Mouse (Mus musculus) left cerebral cortex, postnatal 14 days (tissue): Measurements from ENCODE around the gene Mia3. TPM values are rescaled to one million over a fixed set of nuclear protein-coding genes. Genes with fewer than 3 reads are reported as not detected.
"Not testable (repeated sequence)": the region's sequence is repeated elsewhere in the genome, so short reads cannot be mapped to it uniquely, and the experiment has no call there.

ENCODE experiments used
- DNase-seq, 2 experiments: peaks; one replicate each; pipeline ENCODE4 v3.0.0; 2021 to 2022; ENCODE audit warnings: low spot score in 2 of 2, mixed read lengths in 1 of 2
- intact Hi-C: fragments of 180-260 bp; cut with DNase I; formaldehyde crosslinking; loops from one replicate; pipeline ENCODE4 v1.15.1; 2025
- total RNA-seq, 2 experiments: library from RNA; stranded (reverse); gene quantifications; 2 replicates each; pipeline ENCODE4 v1.2.3; 2021

Mia3 gene
- total RNA-seq, 2 experiments from 2014 or later = 258 to 271 TPM

DNA sequence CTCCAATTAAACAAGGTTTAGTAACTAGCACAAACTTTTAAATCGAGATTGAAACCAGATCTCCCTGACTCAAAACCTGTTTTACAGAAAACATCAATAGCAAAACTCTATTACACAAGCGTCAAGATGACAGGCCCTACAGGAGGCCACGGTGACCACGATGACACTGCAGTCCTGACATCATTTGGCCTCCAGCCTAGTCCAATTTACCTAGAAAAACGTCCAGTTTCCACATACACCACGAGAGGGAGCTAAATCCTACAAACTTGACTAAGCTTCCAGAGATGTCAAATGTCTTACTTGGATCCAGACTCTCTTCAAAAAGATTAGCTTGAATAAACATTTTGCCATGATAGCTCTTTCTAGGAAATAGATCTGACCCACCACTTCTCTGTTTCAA is 19.5 kb downstream of the Mia3 start:
- intact Hi-C loops = no loop called here
- peak; percentile 62 to 79 for DNase-seq

GRCm38 (mm10) chr1:183345817-183346195 is 23.5 kb downstream of the Mia3 start:
- intact Hi-C loops = loop anchor here (1.0 kb wide), 1 partner anchor 49 kb away; the partner anchor contains the start of gene Brox
- DNase-seq = no peak

DNA sequence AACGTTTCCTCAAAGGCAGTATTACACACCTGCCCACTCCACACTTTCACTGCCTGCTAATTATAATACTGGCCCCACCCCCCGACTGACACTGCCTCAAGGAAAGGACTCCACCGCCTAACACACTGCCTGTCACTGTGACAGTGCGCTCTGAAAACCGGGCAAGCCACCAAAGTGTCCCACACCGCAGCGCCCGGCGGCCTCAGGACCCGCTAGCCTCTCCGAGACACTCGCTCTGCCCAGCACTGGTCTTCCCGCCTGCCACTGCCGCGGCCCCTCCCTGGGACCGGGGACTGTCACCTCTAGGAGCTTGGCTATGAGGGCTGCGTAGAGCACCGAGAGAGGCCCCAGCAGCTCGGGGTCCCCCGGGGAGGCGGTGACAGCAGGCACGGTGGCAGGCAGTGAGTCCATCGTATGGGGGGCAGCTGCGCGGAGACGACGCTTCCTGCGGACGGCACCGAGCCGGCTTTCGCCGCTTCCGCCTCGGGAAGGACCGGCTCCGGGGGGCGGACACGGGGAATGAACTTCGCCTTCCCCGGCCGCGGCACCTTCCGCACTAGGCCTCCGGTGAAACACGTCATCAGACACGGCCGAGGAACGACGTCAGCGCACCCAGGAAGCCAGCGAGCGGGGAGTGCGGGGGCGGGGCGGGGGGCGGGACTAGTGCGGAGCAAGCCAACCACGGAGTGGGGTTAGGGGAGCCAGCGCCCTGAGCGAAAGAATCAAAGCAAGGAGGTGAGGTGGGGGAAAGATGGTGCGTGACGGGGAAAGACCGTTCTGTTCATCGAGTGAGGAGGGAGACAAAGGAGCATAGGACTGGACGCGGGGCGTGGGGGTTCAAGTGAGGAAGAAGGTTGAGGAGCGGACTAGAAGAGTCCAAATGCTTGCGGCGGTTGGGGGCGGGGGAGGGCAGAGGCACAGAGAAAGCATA is 24.2 kb downstream of the Mia3 start:
- peak; percentile 87 to 90 for DNase-seq
- intact Hi-C loops = loop anchor here (1.0 kb wide), 1 partner anchor 48 kb away; the partner anchor contains the start of gene Brox

DNA sequence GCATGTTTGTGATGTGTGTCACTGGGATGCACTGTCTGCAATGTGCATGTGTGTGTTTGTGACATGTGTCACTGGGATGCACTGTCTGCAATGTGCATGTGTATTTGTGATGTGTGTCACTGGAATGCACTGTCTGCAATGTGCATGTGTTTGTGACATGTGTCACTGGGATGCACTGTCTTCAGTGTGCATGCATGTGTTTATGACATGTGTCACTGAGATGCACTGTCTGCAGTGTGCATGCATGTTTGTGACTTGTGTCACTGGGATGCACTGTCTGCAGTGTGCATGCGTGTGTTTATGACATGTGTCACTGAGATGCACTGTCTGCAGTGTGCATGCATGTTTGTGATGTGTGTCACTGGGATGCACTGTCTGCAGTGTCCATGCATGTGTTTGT is 26.5 kb downstream of the Mia3 start:
- intact Hi-C loops, DNase-seq: not testable (repeated sequence)

- DNase-seq = no peak
- intact Hi-C loops = no loop called here
Measured at GRCm38 (mm10) chr1:183327171-183327570, 42.2 kb downstream of the Mia3 start.

- intact Hi-C loops = no loop called here
Measured at GRCm38 (mm10) chr1:183324433-183324832, 44.9 kb downstream of the Mia3 start.

DNA sequence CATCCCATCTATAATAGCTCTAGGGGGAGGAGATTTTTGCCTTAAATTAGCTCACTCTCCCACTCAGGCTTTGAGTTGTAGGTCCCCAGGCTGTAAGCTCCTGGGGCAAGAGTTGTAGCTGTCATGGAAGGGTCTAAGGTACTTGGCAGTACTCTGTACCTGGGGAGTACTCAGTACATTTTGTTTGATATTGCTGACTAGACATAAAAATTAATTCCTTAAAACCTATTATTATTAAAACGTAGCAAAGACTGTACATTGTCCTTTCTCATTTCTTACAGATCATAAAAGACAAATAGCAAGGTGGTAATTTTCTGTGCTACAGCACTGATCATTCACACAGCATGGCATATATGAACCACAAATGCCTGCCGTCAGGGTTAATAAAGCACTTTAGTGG is 45.4 kb downstream of the Mia3 start:
- intact Hi-C loops = no loop called here

More at GRCm38 (mm10) chr1:183324433-183324832, 44.9 kb downstream of the Mia3 start:
- DNase-seq = no peak

DNA sequence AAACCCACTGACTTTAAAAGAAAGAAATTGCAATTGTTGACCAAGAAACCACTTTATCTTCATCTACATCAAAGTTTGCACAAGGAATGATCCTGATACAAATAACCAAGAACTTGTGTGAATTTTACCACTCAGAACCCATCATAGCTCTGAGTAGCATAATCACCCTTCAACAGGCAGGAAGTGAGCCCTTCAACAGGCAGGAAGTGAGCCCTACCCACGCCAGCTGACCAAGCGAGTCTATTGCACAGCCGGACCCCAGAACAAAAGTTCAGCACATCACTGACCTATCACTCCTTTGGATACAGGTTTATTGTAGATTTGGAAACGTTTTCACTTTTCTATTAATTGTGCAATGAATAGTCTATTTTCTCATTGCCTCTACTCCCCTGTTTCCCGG is 46.9 kb downstream of the Mia3 start:
- DNase-seq, intact Hi-C loops: not testable (repeated sequence)

More for the DNA sequence above, 45.4 kb downstream of the Mia3 start:
- DNase-seq = no peak

DNA sequence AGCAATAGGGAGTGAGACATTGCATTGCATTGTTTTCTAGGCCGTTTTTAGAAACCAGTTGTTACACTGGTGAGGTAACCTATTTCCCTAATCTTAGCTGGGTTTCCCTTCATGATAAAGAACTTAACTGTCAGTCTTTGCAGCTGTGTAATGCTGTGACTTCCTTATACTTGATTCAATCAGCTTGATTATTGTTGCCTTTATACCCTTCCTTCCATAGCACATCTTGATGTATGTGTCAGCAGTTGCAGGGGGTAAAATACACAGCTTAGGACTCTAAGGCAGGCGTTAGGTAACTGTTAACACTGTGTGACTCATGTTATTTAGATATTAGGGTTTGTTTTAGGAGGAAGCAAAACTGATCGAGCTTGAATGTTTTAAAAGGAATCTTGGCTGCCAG is 48.6 kb downstream of the Mia3 start:
- intact Hi-C loops = no loop called here
- no peak for DNase-seq

- DNase-seq = no peak
- intact Hi-C loops = no loop called here
Measured at GRCm38 (mm10) chr1:183315783-183316182, 53.6 kb downstream of the Mia3 start.

- intact Hi-C loops = no loop called here
- no peak for DNase-seq
Measured at GRCm38 (mm10) chr1:183312076-183312475, 57.3 kb downstream of the Mia3 start.

DNA sequence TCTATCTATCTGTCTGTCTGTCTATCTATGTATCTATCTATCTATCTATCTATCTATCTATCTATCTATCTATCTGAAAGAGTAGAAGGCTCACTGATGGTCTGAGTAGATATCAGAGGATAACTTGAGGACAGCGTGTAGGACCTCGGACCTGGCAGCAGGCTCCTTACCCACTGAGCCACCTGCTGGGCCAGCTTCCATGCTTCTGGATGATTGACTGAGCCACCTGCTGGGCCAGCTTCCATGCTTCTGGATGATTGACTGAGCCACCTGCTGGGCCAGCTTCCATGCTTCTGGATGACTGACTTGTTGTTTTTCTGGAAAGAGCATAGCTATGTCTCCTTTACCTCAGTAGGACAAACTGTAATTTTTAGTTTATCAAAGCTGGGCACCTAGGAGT is 59.8 kb downstream of the Mia3 start:
- intact Hi-C loops, DNase-seq: not testable (repeated sequence)

GRCm38 (mm10) chr1:183308476-183308875 is 60.9 kb downstream of the Mia3 start:
- intact Hi-C loops = no loop called here
- DNase-seq = no peak

DNA sequence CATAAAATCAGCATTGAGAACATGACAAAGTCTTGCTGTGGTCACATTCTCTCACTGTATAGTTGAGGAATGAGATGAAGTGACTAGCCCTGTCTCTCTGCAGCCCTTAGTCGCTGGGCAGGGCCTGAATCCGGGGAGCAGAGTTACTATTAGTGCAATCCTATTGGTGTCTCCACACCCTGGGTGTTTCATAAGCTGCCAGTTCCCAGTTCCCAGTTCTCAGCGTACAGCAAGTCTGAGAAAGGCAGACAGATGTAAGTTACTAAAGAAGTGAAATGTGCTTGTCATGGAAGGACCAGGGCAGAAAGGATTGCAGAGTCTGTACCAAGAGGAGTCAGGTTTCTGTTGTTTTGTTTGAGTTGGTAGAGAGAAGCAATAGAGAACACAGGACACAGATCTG is 61.8 kb downstream of the Mia3 start:
- intact Hi-C loops = no loop called here

DNA sequence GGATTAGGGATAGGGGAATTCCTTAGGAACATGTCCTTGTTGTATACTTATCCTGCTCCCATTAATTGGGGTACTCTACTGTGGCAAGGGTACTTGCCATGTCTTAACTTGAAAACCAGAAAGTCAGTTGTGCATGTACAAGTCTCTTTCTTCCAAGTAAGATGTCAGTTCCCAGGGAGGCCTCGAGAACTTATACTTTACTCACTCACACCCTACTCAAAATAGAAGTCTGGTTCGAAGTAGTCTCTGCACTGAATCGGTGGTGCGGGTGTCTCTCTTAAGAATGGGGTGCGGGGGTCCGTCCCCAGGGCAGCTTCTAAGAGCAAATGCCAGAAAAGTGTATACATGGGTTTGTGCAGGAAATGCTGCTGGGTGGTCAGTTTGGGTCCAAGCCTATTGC is 70.2 kb downstream of the Mia3 start:
- DNase-seq = peak; percentile 95 to 99
- intact Hi-C loops = no loop called here

More for the DNA sequence above, 61.8 kb downstream of the Mia3 start:
- no peak for DNase-seq

GRCm38 (mm10) chr1:183297886-183298489 is 71.4 kb downstream of the Mia3 start:
- DNase-seq = peak; percentile 43 to 62
- intact Hi-C loops = loop anchor here (1.0 kb wide), 1 partner anchor 47 kb away; no protein-coding TSS in a partner anchor

DNA sequence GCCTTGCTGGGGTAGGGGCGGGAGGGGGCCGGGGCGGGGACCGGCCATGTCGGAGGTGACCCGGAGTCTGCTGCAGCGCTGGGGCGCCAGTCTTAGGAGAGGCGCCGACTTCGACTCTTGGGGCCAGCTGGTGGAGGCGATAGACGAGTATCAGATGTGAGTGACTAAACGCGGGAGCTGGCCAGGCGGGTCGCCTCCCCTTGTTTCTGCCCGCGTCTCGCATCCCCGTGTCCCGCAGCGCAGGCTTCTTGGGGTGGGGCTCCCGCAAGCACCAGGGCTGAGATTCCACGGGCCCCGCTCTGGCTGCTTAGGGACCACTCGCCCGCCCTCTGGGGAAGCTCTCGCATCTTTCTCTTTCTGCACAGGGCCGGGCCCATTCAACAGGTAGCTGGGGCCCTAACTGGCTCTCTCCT is 71.9 kb downstream of the Mia3 start:
- peak in 1 of 2 experiments; percentile 27 for DNase-seq
- intact Hi-C loops = loop anchor here (1.0 kb wide), 1 partner anchor 48 kb away; no protein-coding TSS in a partner anchor

DNA sequence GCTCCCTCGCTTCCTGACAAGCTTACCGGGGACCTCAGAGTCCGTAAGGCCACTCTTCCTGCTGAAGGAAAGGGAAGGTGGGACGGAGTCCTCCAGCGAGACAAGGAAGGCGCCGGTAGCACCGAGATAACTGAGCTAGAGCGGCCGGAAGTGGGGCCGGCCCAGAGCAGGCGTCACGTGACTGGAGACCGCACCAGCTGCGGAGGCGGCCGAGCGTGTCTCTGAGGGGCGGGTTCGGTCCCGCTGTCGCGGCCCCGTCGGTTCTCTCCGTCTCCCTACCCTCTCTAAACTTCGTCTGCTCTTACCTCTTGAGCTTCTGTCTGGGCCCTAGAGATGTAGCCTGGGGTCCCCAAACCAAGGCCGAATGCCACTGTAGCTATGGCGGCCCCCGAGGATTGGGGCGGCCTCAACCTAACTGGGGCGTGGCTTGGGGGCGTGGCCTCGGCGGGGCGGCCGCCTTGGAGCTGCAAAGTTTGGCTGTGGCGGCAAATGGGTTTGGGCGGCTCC is 72.4 kb downstream of the Mia3 start, which contains the start of gene Brox:
TSS of gene Brox (minus strand) at position 393 of the 507 bp plus-strand sequence.
- peak; percentile 89 to 93 for DNase-seq
- intact Hi-C loops = loop anchor here (1.0 kb wide), 1 partner anchor 48 kb away; no protein-coding TSS in a partner anchor

GRCm38 (mm10) chr1:183296465-183296864 is 72.9 kb downstream of the Mia3 start, which contains the start of gene Aida:
TSS of gene Aida (plus strand) at chr1:183296590.
- intact Hi-C loops = no loop called here
- peak; percentile 18 to 50 for DNase-seq

- no peak for DNase-seq
- intact Hi-C loops = loop anchor here (5.0 kb wide), 1 partner anchor 43 kb away; no protein-coding TSS in a partner anchor
Measured at GRCm38 (mm10) chr1:183289576-183289975, 79.8 kb downstream of the Mia3 start.
